In genomic region chr10:102689966-102690365, GRCm38 (mm10) we compare ENCODE assay signal across 32 mouse cellular contexts.
DNase-seq lines count a peak whose midpoint lies in the region; ATAC-seq and TF ChIP-seq lines count a peak whose summit lies in the region.
"Had no signal": no experiment of that assay in that cellular context is flagged by ENCODE, and none has a peak within 500 bp of the region (broad histone marks: within the 10 kb centered on the region; RNA-seq: fewer than 3 reads in every experiment).

No protein-coding gene starts in this region.

- H3K27ac ChIP-seq in gastrocnemius, adult 2 months: peak overlapping the region; percentile 41
- H3K27ac ChIP-seq in heart, embryonic 11.5 days (ENCODE audit: low read depth, low read length): no peak overlapping the region
- no peak overlapping the region for H3K27ac ChIP-seq in lung, postnatal 0 days (ENCODE audit: low read length)
- H3K27ac ChIP-seq in brown adipose tissue, adult 24 weeks (replicated peaks; ENCODE audit: low read depth, low read length): peak overlapping the region; percentile 76
- no peak overlapping the region for H3K27ac ChIP-seq in midbrain, embryonic 14.5 days (replicated peaks; ENCODE audit: low read depth, low read length)
- H3K27ac ChIP-seq: embryonic facial prominence, embryonic 13.5 days; forebrain, embryonic 13.5 days; heart, embryonic 13.5 days; hindbrain, postnatal 0 days; limb, embryonic 13.5 days; liver, embryonic 12.5 days; midbrain, embryonic 10.5 days; neural tube, embryonic 15.5 days; stomach, embryonic 15.5 days had no signal

- no peak for DNase-seq in gastrocnemius, adult 2 months
- no peak for DNase-seq in gastrocnemius, adult 18-20 months (ENCODE audit: low spot score)
- DNase-seq in heart, postnatal 10 days: peak; percentile 28 to 30
- DNase-seq in lung, postnatal 0 days (ENCODE audit: low spot score): peak; percentile 24
- DNase-seq in lung, adult 2 months: no peak
- DNase-seq in midbrain, embryonic 14.5 days: no peak
- DNase-seq: adrenal gland, adult 2 months; cerebellum, adult 2 months; cerebellum, postnatal 36 days; embryo, embryonic 11 days; gastrocnemius, postnatal 36 days; layer of hippocampus, adult 9-11 months; lung, adult 18-20 months; right cerebral cortex, adult 18-20 months; right cerebral cortex, postnatal 4 days; thymus, adult 2 months; thymus, postnatal 4 days had no signal

- peak; percentile 16; the same call in 1 of the 2 replicates for TF ChIP-seq EP300 in lung, postnatal 0 days (IDR thresholded peaks at IDR 0.05)

- H3K4me1 ChIP-seq in heart, embryonic 11.5 days (ENCODE audit: control insufficient read depth, insufficient read depth, low read length): no peaks in the 10 kb centered on the region
- no peaks in the 10 kb centered on the region for H3K4me1 ChIP-seq in lung, postnatal 0 days (ENCODE audit: insufficient read depth, low read depth, low read length)
- H3K4me1 ChIP-seq in lung, adult 2 months (ENCODE audit: control insufficient read depth, insufficient read depth, low read length): no peaks in the 10 kb centered on the region
- peaks cover 8% of the 10 kb centered on the region for H3K4me1 ChIP-seq in brown adipose tissue, adult 24 weeks (ENCODE audit: control insufficient read depth, insufficient read depth, insufficient read length, low read length)
- no peaks in the 10 kb centered on the region for H3K4me1 ChIP-seq in midbrain, embryonic 14.5 days (ENCODE audit: control insufficient read depth, insufficient read depth, low read length)
- H3K4me1 ChIP-seq: embryonic facial prominence, embryonic 13.5 days; forebrain, embryonic 13.5 days; heart, embryonic 13.5 days; limb, embryonic 13.5 days; liver, embryonic 12.5 days; midbrain, embryonic 10.5 days; neural tube, embryonic 15.5 days; stomach, embryonic 15.5 days had no signal

- H3K9ac ChIP-seq in heart, embryonic 11.5 days (ENCODE audit: low read depth, low read length): no peak overlapping the region
- no peak overlapping the region for H3K9ac ChIP-seq in lung, postnatal 0 days (replicated peaks; ENCODE audit: low read depth)
- H3K9ac ChIP-seq in midbrain, embryonic 14.5 days (replicated peaks; ENCODE audit: low read length): no peak overlapping the region
- H3K9ac ChIP-seq: embryonic facial prominence, embryonic 13.5 days; forebrain, embryonic 13.5 days; heart, embryonic 13.5 days; limb, embryonic 13.5 days; liver, embryonic 12.5 days; neural tube, embryonic 15.5 days; stomach, embryonic 15.5 days had no signal

- H3K36me3 ChIP-seq in heart, embryonic 11.5 days (ENCODE audit: control insufficient read depth, insufficient read depth, low read length): no peaks in the 10 kb centered on the region
- no peaks in the 10 kb centered on the region for H3K36me3 ChIP-seq in lung, postnatal 0 days (ENCODE audit: insufficient read depth, low read length)
- H3K36me3 ChIP-seq in midbrain, embryonic 14.5 days (ENCODE audit: control insufficient read depth, insufficient read depth, low read length): no peaks in the 10 kb centered on the region
- H3K36me3 ChIP-seq: embryonic facial prominence, embryonic 13.5 days; G1E; heart, embryonic 13.5 days; limb, embryonic 13.5 days; liver, embryonic 12.5 days; midbrain, embryonic 10.5 days; neural tube, embryonic 15.5 days; stomach, embryonic 15.5 days had no signal

- H3K4me2 ChIP-seq in heart, embryonic 11.5 days: no peak overlapping the region
- no peak overlapping the region for H3K4me2 ChIP-seq in lung, postnatal 0 days (replicated peaks; ENCODE audit: low read depth, low read length)
- no peak overlapping the region for H3K4me2 ChIP-seq in midbrain, embryonic 14.5 days (ENCODE audit: low read length)
- H3K4me2 ChIP-seq: embryonic facial prominence, embryonic 13.5 days; forebrain, embryonic 13.5 days; heart, embryonic 13.5 days; limb, embryonic 13.5 days; liver, embryonic 12.5 days; neural tube, embryonic 15.5 days; stomach, embryonic 15.5 days had no signal

- no peaks in the 10 kb centered on the region for H3K9me3 ChIP-seq in heart, embryonic 11.5 days (replicated peaks; ENCODE audit: control insufficient read depth, low read length)
- no peaks in the 10 kb centered on the region for H3K9me3 ChIP-seq in lung, postnatal 0 days (ENCODE audit: low read length)
- H3K9me3 ChIP-seq in midbrain, embryonic 14.5 days (ENCODE audit: control insufficient read depth, low read length): no peaks in the 10 kb centered on the region
- H3K9me3 ChIP-seq: embryonic facial prominence, embryonic 13.5 days; forebrain, embryonic 13.5 days; G1E; heart, embryonic 13.5 days; limb, embryonic 13.5 days; liver, embryonic 12.5 days; midbrain, embryonic 10.5 days; neural tube, embryonic 15.5 days; stomach, embryonic 15.5 days had no signal

- TF ChIP-seq CTCF in gastrocnemius, adult 2 months (IDR thresholded peaks at IDR 0.05): no peak
- no peak for TF ChIP-seq CTCF in lung, postnatal 0 days (IDR thresholded peaks at IDR 0.05)
- TF ChIP-seq CTCF in lung, adult 2 months (IDR thresholded peaks at IDR 0.05; ENCODE audit: insufficient read depth, low read length): no peak

- no peaks in the 10 kb centered on the region for H3K27me3 ChIP-seq in heart, embryonic 11.5 days (ENCODE audit: control insufficient read depth, insufficient read depth, low read length)
- no peaks in the 10 kb centered on the region for H3K27me3 ChIP-seq in lung, postnatal 0 days (replicated peaks; ENCODE audit: insufficient read depth, low read length)
- no peaks in the 10 kb centered on the region for H3K27me3 ChIP-seq in midbrain, embryonic 14.5 days (ENCODE audit: control insufficient read depth, insufficient read depth, low read length)
- H3K27me3 ChIP-seq: CH12.LX; embryonic facial prominence, embryonic 13.5 days; forebrain, embryonic 13.5 days; heart, embryonic 13.5 days; limb, embryonic 13.5 days; liver, embryonic 12.5 days; neural tube, embryonic 15.5 days; stomach, embryonic 15.5 days had no signal

- no peak overlapping the region for H3K4me3 ChIP-seq in gastrocnemius, adult 2 months
- H3K4me3 ChIP-seq in heart, embryonic 11.5 days (ENCODE audit: low read depth, low read length): no peak overlapping the region
- no peak overlapping the region for H3K4me3 ChIP-seq in lung, postnatal 0 days (ENCODE audit: low read depth, low read length)
- H3K4me3 ChIP-seq in lung, adult 2 months (replicated peaks; ENCODE audit: extremely low read depth, low read depth, low read length): no peak overlapping the region
- H3K4me3 ChIP-seq in brown adipose tissue, adult 24 weeks (ENCODE audit: insufficient read depth, low read depth, low read length): no peak overlapping the region
- H3K4me3 ChIP-seq in midbrain, embryonic 14.5 days (replicated peaks; ENCODE audit: low read depth, low read length): no peak overlapping the region
- H3K4me3 ChIP-seq: embryonic facial prominence, embryonic 13.5 days; erythroblast, embryonic 14.5 days; forebrain, embryonic 13.5 days; heart, embryonic 13.5 days; limb, embryonic 13.5 days; liver, embryonic 12.5 days; midbrain, embryonic 10.5 days; neural tube, embryonic 15.5 days; stomach, embryonic 15.5 days had no signal

- WGBS in heart, embryonic 11.5 days (ENCODE audit: insufficient replicate concordance): 41% methylated on average over 1 of the region's 1 CpGs
- 29% methylated on average over 1 of the region's 1 CpGs for WGBS in lung, postnatal 0 days
- WGBS in lung, adult 2 months: 26% methylated on average over 1 of the region's 1 CpGs
- 35% methylated on average over 1 of the region's 1 CpGs for WGBS in midbrain, embryonic 14.5 days

- intact Hi-C loops in gastrocnemius, adult 2 months (cut with DNase I): no loop called here
- intact Hi-C loops in heart, postnatal 10 days (cut with DNase I): loop anchor here (2.0 to 5.0 kb wide), 4 partner anchors 23 to 178 kb away; partner anchors contain the start of gene Rassf9

- TF ChIP-seq POLR2A in lung, adult 2 months (IDR thresholded peaks at IDR 0.05; ENCODE audit: borderline replicate concordance, extremely low read depth, low read depth, low read length): no peak

- ATAC-seq in heart, embryonic 11.5 days (replicated peaks; ENCODE audit: insufficient number of reproducible peaks, low FRiP score, low TSS enrichment): no peak
- ATAC-seq in lung, postnatal 0 days: 0 out of 2 replicates have a peak, but pooled peaks have one; percentile 17
- no peak for ATAC-seq in midbrain, embryonic 14.5 days (ENCODE audit: low FRiP score, low TSS enrichment)
- ATAC-seq: forebrain, embryonic 13.5 days; hindbrain, postnatal 0 days; intestine, embryonic 16.5 days; liver, embryonic 12.5 days had no signal

Comparison
In these comparisons a context has a peak if more than half of its experiments do, and no peak if none do; other contexts are left out.
1. DNase-seq: peak in heart, postnatal 10 days (2 of 2) and lung, postnatal 0 days (single experiment); none in gastrocnemius, adult 2 months (single experiment), gastrocnemius, adult 18-20 months (single experiment), lung, adult 2 months (single experiment) and midbrain, embryonic 14.5 days (single experiment).
2. H3K27ac ChIP-seq: peak in gastrocnemius, adult 2 months (single experiment) and brown adipose tissue, adult 24 weeks (single experiment); none in heart, embryonic 11.5 days (single experiment), lung, postnatal 0 days (single experiment) and midbrain, embryonic 14.5 days (single experiment).